Mouse (Mus musculus) bone marrow, adult 2 months (tissue): ENCODE data around the gene Immp2l.

Source experiments
- CTCF ChIP-seq: fragments of 200-500 bp; IDR thresholded peaks from 2 replicates; pipeline ENCODE4 v1.5.1; 2011; ENCODE audit warnings: low read length, control low read depth; ENCODE audit not compliant: control insufficient read depth, insufficient read depth
- POLR2A ChIP-seq: fragments of 200-500 bp; IDR thresholded peaks from 2 replicates; pipeline ENCODE4 v1.6.1; 2011; ENCODE audit warnings: low read depth, mild to moderate bottlenecking, control low read depth, low read length, borderline replicate concordance; ENCODE audit not compliant: control insufficient read depth

DNA sequence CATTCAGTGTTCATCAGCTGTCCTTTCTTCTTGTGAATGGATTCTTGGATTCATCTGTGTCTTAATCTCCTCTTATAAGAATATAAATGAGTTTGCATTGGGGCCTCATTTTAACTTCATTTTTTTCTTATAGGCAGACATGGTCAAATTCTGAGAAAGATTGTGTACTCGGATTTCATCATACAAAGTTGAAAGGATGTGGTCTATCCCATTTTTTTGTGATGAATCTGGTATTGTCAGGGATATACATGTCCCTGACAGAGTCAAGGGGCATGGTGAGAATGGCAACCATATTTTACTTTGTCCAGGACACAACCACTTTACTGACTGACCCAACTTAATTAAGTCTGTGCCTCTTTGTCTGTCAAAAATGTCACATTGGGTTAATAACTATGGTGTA is 925.5 kb downstream of the Immp2l start:
- TF ChIP-seq POLR2A (no peak), CTCF (no peak)
